Mouse (Mus musculus): Measurements from ENCODE around the gene Optn.
"Not testable (repeated sequence)": the region's sequence is repeated elsewhere in the genome, so short reads cannot be mapped to it uniquely, and the experiment has no call there.

GRCm38 (mm10) chr2:5067254-5067653, 3.4 kb upstream of the Optn start:
- not testable (repeated sequence) for TF ChIP-seq POLR2A (IDR thresholded peaks at IDR 0.05; ENCODE audit: insufficient read length, low read depth); POLR2AphosphoS2 (IDR thresholded peaks at IDR 0.05; ENCODE audit: insufficient read length, low read depth); MYOD1 (IDR thresholded peaks at IDR 0.05; ENCODE audit: control insufficient read depth in 1 of 3, insufficient read length in 2 of 3, low read depth in 2 of 3)

Data from myocyte (in vitro differentiated cells).